Mouse (Mus musculus): ENCODE results near the gene Itgb4. TPM values are rescaled to one million over a fixed set of nuclear protein-coding genes. Genes with fewer than 3 reads are reported as not detected.

Itgb4 gene
- total RNA-seq, 2 experiments from 2014 or later = 2.3 to 3.1 TPM

- no peak for DNase-seq
Observed at GRCm38 (mm10) chr11:115970006-115970673, 4.4 kb upstream of the Itgb4 start.

DNA sequence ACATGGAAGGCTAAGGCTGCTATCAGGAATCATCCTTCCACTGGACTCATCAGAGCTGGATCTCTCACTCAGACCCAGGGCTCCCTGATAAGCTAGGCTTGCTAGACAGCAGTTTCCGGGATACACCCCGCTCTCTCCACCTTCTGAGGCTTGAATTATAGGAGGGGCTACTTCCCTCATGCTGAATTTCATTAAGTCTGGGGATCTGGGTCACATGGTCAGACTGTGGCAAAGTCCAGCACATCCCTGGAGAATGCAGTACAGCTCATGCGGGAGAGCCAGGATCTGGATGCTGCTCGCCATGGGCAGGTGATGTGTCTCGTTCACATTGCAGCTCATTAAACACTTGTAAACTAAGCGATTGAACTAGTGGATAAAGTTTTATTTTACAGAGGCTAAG is 3.5 kb upstream of the Itgb4 start:
- no peak for DNase-seq

- no peak for DNase-seq
Observed at GRCm38 (mm10) chr11:115975083-115975420, 543 bp downstream of the Itgb4 start.

GRCm38 (mm10) chr11:115975544-115975943 is 1.0 kb downstream of the Itgb4 start:
- DNase-seq = no peak

DNA sequence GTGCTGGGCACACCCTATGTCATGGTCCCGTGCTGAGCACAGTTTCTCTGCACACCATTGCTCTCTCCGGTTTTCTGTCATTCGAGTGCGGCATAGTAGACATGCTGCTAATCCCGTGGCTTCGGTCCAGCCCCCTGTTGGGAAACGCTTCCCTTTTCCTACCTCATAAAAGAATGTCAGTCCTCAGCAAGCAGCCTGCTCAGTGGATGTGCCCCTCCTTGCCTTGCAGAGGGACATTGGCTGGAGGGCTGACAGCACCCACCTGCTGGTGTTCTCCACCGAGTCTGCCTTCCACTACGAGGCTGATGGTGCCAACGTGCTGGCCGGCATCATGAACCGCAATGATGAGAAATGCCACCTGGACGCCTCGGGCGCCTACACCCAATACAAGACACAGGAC is 8.0 kb downstream of the Itgb4 start:
- DNase-seq = no peak

DNA sequence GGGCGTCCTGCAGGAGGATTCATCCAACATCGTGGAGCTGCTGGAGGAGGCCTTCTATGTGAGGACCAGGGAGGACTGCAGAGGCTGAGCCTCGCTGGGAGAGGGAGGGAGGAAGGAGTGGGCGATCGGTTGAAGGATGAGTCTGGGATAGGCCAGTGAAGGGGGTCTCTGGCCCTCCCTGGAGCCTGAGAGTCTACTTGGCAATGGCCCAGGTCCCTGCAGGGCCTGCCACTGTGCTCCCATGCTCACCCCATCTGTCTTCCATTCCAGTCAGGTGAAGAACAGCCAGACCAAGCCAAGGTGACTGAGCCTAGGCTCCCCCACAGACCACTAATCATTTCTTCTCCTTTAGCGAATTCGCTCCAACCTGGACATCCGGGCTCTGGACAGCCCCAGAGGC is 8.8 kb downstream of the Itgb4 start:
- DNase-seq = no peak

DNA sequence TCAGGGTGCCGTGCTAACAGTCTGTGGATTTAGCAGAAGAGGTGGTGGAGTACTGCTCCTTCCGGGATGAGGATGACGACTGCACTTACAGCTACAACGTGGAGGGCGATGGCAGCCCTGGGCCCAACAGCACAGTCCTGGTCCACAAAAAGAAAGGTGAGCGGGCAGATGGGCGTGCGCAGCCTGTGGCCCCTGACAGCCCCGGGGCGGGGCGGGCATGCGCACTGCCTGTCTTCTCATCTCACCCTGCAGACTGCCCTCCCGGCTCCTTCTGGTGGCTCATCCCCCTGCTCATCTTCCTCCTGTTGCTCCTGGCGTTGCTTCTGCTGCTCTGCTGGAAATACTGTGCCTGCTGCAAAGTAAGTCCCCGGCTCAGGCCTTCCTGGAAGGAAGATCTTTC is 15.2 kb downstream of the Itgb4 start:
- no peak for DNase-seq

DNA sequence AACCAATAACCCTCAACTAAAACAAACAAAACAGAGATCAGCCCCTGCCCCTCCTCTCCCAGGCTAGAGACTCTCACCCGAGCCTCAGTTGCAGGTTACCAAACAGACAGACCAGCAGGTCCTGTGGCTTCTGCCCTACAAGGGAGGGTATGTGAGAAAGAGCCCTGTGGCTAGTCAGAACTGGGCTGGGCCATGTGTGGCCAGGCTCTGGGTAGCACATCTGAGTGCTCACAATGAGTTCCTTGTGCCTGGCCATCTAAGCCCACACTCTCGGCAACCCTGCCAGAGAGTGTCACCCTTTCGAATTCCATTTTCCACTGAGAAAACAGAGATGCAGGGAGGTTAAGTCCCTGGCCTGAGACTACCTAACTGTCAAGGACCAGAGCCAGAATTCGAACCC is 17.6 kb downstream of the Itgb4 start:
- no peak for DNase-seq

DNA sequence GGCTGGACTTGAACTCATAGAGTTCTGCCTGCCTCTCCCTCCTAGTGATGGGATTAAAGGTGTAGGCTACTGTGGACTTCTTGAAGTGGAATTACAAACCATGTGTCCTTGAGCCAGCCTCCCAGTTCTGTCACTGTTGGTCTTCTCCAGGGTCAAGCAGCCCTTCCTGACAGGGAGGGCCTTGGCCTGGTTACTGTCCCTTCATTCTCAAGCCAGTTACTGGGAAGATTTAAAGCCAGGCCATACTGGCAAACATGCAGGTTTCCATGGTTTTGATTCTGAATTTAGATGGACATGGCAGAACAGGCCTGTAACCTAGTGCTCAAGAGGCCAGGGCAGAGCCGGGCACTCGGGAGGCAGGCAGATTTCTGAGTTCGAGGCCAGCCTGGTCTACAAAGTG is 20.7 kb downstream of the Itgb4 start:
- peak; percentile 23 to 38 for DNase-seq

- no peak for DNase-seq
Observed at GRCm38 (mm10) chr11:115997047-115997446, 22.5 kb downstream of the Itgb4 start.

GRCm38 (mm10) chr11:115997662-115998061 is 23.2 kb downstream of the Itgb4 start:
- no peak for DNase-seq

GRCm38 (mm10) chr11:115999027-115999426 is 24.5 kb downstream of the Itgb4 start:
- no peak for DNase-seq

DNA sequence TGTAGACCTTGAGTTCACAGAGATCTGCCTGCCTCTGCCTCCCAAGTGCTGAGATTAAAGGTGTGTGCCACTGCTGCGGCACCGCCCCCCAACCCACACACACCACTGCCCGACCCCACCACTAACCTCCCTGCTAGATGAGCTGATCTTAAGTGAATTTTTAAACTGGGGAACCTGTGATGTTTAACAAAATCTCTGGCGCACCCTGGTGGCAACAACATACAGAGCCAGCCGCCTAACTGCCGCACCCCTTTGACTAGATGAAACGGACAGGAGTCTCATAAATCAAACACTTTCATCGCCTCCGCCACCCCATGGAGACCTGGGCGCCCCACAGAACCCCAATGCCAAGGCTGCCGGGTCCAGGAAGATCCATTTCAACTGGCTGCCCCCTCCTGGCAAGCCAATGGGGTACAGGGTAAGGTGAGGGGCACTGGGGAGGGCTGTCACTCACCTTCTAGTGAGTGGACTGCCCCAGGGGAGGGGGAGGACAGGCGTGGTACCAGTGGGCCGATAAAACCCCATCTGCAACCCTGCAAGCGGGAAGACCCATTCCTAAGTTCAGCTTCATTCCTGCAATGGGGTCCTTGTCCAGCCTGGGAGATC is 25.1 kb downstream of the Itgb4 start:
- peak; percentile 76 to 83 for DNase-seq

GRCm38 (mm10) chr11:116000607-116001006 is 26.1 kb downstream of the Itgb4 start:
- DNase-seq = no peak

GRCm38 (mm10) chr11:116001725-116002124 is 27.2 kb downstream of the Itgb4 start:
- DNase-seq = no peak

DNA sequence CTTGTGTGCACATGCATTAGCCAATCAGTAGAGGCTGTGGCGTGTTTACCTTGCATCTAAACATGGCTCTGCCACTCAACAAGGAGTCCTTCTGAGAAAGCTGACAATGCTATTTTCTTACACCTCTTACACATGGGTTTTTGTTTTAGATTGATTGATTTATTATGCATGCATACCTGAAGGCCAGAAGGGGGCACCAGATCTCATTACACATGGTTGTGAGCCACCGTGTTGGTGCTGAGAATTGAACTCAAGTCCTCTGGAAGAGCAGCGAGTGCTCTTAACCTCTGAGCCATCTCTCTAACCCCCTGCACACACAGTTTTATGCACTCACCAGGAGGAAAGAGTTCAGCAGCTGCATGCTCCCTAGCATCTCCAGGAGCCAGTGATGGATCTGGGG is 28.4 kb downstream of the Itgb4 start:
- DNase-seq = no peak

- no peak for DNase-seq
Observed at GRCm38 (mm10) chr11:116004186-116004823, 29.8 kb downstream of the Itgb4 start.

GRCm38 (mm10) chr11:116004840-116005700 is 30.6 kb downstream of the Itgb4 start:
- DNase-seq = peak; percentile 88 to 91

DNA sequence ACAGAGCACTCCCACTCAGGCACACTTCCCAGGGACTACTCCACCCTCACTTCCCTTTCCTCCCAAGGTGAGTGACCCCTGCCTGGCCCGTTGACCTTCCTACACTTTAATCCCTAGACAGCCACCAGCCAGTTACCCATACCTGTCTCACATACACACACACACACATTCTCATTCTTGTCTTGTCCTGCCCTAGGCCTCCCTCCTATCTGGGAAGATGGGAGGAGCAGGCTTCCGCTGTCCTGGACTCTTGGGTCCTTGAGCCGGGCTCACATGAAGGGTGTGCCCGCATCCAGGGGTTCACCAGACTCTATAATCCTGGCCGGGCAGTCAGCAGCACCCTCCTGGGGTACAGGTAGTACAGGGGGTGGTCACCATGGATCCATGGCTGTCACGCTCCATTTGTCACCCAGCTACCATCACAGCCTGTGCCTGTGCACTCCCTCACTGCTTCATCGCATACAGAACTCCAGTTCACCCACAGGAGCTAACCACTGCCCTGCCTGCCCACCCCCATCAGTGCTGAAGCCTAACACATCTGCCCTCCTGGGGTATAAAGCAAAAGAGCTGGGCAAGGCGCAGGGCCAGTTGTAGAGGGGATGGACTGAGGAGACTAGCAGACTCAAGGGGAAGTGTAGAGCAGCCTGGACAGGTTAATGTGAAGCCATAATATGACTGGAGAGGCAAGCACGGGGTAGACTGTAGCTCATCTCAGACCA is 31.4 kb downstream of the Itgb4 start:
- no peak for DNase-seq

GRCm38 (mm10) chr11:116007095-116007850 is 32.8 kb downstream of the Itgb4 start:
- no peak for DNase-seq

- DNase-seq = no peak
Observed at GRCm38 (mm10) chr11:116008411-116008810, 33.9 kb downstream of the Itgb4 start.

Data from adrenal gland, postnatal 36 days (tissue).